Mouse (Mus musculus) adrenal gland, postnatal 25 days (tissue): ENCODE results near the gene Kpna7. TPM values are rescaled to one million over a fixed set of nuclear protein-coding genes. Genes with fewer than 3 reads are reported as not detected.
"Not testable (repeated sequence)": the region's sequence is repeated elsewhere in the genome, so short reads cannot be mapped to it uniquely, and the experiment has no call there.

Experiments used
- DNase-seq: peaks from one replicate; pipeline ENCODE4 v3.0.0; 2021; ENCODE audit warnings: mixed read lengths
- long read RNA-seq: library from polyadenylated mRNA; stranded (forward); transcript quantifications from one replicate; pipeline ENCODE4 v2.0.0, GENCODE M21; 2021
- total RNA-seq: library from RNA; stranded (reverse); gene quantifications from 2 replicates; pipeline ENCODE4 v1.2.3, GENCODE M21; 2021

Kpna7 gene
- total RNA-seq: not detected in 2 replicates
- long read RNA-seq: 0 reads

DNA sequence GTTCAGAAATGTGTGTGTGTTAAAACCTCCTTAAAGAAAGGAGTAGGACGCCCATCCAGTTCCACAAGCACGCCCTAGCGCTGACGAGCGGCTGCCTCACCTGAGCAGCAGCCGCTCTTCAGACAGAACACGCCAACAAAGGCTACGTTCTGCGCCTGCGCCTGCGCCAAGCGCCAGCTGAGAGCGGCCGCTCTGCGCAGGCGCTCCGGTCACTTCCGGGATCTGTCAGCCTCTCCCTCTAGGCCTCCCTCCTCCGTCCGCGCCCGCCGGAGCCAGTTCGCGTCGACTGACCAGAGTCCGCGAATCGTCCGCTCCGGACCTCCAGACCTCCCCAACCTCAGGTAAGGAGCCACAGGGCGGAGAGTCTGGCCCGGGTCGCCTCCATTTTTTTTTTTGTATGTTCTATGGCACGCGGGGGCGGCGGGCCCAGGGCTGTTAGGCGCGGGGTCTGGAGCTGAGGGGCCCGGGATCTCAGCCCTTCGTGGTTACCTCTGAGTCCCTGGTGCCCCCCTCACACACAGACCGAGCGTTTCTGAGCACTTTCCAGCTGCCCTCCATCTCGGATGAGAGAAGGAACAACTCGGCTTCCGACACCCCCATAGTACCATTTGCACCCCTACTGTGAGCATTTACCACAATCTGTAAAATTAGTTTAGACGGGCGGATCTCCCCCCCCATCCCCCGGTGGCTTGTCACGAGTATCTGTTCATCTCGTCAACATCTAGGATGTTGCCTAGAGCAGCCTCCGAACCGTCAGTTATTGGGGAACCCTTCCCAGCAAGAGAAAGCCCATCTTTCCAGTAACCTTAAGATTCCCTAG is at the start of gene Kpna7, which contains the start of gene Arpc1a:
Gene Kpna7, minus strand, starts transcription at position 399 of the 820 bp plus-strand sequence.
Gene Arpc1a, plus strand, starts transcription at position 199 of the 820 bp plus-strand sequence.
- DNase-seq: peak; percentile 98

GRCm38 (mm10) chr5:145133275-145133674 is 49.4 kb upstream of the Kpna7 start:
- DNase-seq: not testable (repeated sequence)

- no peak for DNase-seq
Measured at GRCm38 (mm10) chr5:145130995-145131394, 47.2 kb upstream of the Kpna7 start.

- peak; percentile 30 for DNase-seq
Measured at GRCm38 (mm10) chr5:145130191-145130590, 46.4 kb upstream of the Kpna7 start.

GRCm38 (mm10) chr5:145129773-145130172 is 45.9 kb upstream of the Kpna7 start:
- DNase-seq: not testable (repeated sequence)

DNA sequence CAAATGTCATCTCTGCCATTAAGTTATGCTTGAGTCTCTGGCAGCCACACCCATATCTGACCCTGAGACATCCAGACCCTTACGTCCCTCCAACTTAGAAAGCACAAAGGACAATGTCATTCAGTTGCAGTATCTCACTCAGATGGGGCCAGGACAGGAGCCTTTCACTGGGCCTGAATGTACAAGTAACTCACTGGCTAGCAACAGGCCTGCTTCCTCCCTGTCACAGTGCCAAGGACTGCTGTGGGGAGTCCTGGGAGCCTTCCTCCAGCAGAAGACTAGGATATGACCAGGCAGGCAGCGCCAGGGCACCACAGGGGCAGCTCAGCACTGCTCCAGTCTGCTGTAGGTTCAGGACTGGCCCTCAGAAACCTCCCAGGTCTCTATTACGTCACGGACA is 45.3 kb upstream of the Kpna7 start:
- DNase-seq: peak; percentile 59

- DNase-seq: no peak
Measured at GRCm38 (mm10) chr5:145126580-145126979, 42.8 kb upstream of the Kpna7 start.

- no peak for DNase-seq
Measured at GRCm38 (mm10) chr5:145123396-145123795, 39.6 kb upstream of the Kpna7 start.

DNA sequence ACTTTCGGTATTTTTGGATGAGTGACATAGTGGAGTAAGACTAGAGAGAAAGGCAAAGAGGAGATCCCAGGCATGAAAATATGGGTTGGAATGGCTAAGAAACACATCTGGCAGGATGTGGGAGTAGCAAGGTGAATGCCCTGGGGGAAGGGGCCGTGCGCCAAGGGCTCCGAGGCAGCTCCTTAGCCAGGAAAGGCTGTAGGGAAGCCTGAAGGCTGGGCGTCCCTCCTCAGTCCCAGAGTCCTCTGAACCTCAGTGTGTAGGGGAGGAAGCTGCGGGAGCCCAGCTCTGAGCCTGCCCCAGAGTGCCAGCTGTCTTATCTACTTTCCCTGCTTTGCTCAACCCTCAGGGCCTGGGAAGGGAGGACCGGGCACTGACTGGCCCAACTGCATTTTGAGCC is 37.1 kb upstream of the Kpna7 start:
- no peak for DNase-seq

DNA sequence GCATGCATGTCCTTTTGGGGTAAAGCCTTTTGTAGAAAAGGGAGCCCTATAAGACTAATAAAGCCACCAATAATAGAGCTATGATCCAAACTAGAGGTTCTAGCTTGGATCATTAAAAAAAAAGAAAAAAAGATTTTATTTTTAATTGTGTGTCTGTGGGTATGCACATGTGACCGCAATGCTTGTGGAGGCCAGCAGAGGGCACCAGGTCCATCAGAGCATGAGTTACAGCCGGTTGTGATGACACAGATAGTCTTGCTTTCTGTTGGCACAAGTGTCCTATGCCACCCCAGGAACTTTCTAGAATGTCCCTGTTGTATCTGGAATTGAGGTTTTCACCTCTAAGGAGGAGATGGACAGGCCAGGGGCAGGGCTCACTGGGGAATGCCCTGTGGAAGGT is 35.6 kb upstream of the Kpna7 start:
- no peak for DNase-seq

DNA sequence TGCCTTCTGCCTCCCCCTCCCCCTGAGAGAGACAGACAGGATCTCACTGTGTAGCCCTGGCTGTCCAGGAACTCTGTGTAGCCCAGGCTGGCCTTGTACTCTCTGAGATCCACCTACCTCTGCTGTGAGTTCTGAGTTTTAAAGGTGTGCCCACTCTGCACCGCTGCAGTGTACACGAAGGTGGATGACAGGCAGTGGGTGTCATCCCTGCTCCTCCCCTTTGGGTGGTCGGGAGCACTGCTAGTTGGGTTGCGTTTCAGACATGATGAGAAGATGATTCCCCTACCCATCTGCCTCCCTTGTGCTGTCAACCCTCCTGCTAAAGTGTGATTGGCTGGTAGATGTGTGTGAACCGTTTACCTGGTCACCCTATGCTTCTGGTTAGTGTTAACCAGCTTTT is 34.6 kb upstream of the Kpna7 start:
- DNase-seq: no peak

DNA sequence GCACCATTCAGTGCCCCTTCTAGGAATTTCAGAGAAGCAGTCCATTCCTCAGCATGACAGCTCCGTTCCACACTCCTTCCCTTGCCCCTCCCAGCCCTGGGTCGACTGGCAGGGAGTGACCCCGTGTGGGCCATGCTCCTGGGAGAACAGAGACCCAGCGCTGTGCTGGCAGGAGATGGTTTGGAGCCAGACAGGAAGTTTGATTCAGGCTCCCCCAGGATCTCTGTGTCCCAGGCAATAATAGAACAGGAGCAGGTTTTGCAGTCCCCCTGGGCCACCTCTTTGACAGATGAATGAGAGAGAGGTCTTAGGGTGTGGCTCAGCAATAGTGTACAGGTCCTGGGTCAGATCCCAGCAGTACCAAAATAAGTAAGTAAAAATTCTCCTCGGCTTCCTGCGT is 34.2 kb upstream of the Kpna7 start:
- DNase-seq: no peak

- DNase-seq: peak; percentile 75
Measured at GRCm38 (mm10) chr5:145116916-145117315, 33.1 kb upstream of the Kpna7 start.

GRCm38 (mm10) chr5:145116316-145116715 is 32.5 kb upstream of the Kpna7 start:
- DNase-seq: peak; percentile 61

DNA sequence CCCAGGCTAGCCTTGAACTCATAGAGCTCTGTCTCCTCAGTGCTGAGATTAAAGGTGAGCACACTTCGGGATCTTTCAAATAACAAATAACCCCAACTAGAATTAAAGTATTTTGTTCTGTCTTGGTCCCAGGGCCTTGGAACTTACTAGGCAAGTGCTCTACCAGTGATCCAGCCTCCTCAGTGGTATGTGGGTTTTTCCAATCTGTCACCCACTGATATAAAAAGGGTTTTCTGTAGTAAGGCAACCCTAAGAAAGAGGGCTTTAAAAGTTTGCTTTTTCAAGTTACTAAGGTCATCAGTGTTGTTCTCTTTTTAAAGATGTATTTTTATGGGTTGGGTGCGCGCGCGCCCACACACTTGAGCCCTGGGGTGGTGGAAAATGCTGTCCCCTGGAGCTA is 31.9 kb upstream of the Kpna7 start:
- DNase-seq: no peak

DNA sequence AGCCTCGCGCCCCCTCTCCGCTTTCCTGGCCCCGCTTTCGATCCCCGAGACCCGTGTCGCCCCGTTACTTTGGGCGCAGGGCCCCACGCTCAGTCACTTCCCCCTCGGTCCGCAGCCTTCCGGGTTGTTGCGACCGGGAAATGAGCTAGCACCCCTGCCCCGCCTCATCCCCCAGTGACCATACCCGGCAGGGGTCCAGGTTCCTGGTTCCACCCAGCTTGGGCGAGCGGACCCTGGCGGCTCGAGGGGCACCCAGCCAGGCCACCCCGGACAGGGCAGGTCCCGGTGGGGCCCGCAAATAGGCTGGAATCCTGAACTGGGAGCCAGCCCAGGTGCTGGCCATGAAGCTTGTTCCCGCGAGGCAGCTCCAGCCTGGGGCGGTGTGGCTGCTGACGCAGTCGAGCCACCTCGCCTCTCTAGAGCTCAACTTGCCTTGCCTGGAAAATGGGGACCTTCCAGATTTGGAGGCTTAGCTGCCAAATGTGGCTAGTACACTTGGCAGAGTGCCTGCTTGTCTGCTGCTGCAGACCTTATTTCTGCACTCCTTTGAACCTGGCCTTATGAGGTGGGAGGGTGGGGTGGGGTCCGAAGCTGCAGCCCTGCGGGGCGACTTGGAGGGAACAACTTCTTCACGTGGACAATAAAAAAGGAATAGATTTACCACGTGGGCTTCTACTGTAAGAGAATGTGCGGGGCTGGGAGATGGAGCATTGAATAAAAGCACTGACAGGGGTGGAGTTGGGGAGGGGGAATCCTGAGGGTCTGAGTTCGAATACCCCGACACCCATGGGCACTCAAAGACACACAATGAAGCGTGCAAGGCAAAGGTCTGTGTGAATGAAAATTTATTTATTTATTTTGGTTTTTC is 31.0 kb upstream of the Kpna7 start:
- peak; percentile 67 for DNase-seq

GRCm38 (mm10) chr5:145114071-145114605 is 30.3 kb upstream of the Kpna7 start, which contains the start of gene Arpc1b:
TSS of gene Arpc1b (plus strand) at chr5:145114215.
- DNase-seq: peak; percentile 87

GRCm38 (mm10) chr5:145113416-145113815 is 29.6 kb upstream of the Kpna7 start:
- DNase-seq: no peak

GRCm38 (mm10) chr5:145112566-145112965 is 28.7 kb upstream of the Kpna7 start:
- DNase-seq: no peak

- DNase-seq: no peak
Measured at GRCm38 (mm10) chr5:145110401-145110800, 26.6 kb upstream of the Kpna7 start.

DNA sequence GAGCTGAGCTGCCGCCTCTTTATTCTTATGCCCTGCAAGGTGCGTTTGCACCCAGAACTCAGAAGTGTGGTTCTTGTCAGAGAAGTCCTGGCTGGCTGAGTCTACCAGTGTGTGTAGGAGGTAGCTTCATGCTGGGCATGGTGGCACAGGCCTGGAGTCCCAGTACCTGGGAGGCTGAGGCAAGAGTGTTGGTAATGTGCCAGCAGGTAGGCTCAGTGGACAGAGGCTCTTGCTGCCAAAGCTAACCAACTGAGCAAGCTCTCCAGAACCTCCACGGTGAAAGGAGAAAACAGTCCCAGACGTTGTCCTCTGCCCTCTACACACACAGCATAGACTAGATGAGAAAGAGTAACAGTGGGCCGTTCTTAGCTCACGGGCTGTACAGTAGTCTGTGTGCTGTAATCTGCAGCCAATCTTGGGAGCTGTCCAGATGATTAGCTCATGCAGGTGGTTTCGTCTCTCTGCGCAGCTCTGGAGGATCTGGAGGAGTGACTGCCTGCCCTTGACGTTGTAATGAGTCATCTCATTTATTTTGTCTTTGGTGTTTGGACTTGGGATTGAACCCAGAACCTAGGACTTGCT is 22.0 kb upstream of the Kpna7 start:
- DNase-seq: no peak

DNA sequence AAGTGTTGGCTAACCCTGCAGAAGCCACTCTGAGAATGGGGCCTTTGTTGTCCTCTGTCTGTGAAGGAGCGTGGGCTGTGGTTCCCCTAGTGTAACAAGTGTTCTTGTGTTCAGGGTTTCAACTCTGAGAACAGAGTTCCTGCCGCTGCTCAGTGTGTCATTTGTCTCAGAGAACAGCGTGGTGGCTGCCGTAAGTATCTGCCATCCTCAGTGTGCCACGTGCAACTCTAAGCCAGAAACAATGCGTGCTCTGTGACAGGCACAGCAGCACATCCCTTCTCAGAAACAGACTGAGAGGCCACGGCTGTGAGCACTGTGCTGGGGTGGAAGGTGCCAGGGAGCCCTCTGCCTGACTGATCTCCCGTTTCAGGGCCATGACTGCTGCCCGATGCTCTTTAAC is 20.5 kb upstream of the Kpna7 start:
- DNase-seq: no peak
